Mouse (Mus musculus): Measurements from ENCODE around the gene Cdkn2aip.

DNA sequence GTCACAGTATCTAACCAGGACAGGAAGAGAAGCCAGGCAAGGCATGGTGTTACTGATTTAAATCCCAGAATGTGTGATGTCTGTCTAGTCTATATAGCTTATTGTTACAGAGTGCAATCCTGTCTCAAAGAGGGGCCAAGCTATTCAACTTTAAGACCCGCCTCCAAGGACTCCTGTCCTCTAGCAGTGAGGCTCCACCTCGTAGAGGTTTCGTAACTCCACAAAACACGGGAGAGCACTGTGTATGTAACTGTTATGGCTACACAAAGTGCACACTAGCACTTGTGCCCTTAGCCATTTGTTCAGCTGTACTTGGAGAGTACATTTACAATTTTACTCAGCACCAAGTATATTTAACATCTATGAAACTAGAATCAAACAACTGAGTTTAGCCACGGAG lies 5.6 kb downstream of the Cdkn2aip start:
- no peak for TF ChIP-seq CTCF (IDR thresholded peaks at IDR 0.05; ENCODE audit: borderline replicate concordance, insufficient read depth, low read depth, low read length)
- no peak for TF ChIP-seq POLR2A (IDR thresholded peaks at IDR 0.05; ENCODE audit: borderline replicate concordance, insufficient read depth, low read length)
